Mouse (Mus musculus) liver, embryonic 14.5 days (tissue): ENCODE results near the gene Helz. TPM values are rescaled to one million over a fixed set of nuclear protein-coding genes. Genes with fewer than 3 reads are reported as not detected.

Experiments used
- ATAC-seq: fragments of 200-750 bp; cut with Nextera tagmentation; 2 replicates; pipeline ENCODE4 v1.8.0; 2017; ENCODE audit warnings: moderate number of reproducible peaks, mild to moderate bottlenecking, moderate library complexity; ENCODE audit not compliant: insufficient read depth
- DNase-seq, 3 experiments: peaks; one replicate each; pipeline ENCODE4 v3.0.0-alpha.2; 2012 to 2013; ENCODE audit warnings: low read depth in 3 of 3, low spot score in 3 of 3
- H3K27ac ChIP-seq: fragments of 300-500 bp; sonication (generic); 2 replicates; pipeline ENCODE4 v1.5.1; 2014; ENCODE audit warnings: moderate library complexity, mild to moderate bottlenecking, control low read depth, inconsistent platforms
- H3K27me3 ChIP-seq: fragments of 300-500 bp; sonication (generic); 2 replicates; pipeline ENCODE4 v1.6.1; 2014; ENCODE audit warnings: mild to moderate bottlenecking, low read length, moderate library complexity; ENCODE audit not compliant: control insufficient read depth, insufficient read depth
- H3K36me3 ChIP-seq: fragments of 300-500 bp; sonication (generic); replicated peaks from 2 replicates; pipeline ENCODE4 v1.6.1; 2014; ENCODE audit warnings: low read depth; ENCODE audit not compliant: control insufficient read depth, insufficient read depth
- H3K4me1 ChIP-seq, 2 experiments: fragments of 200-500 bp in 1 of 2; fragments of 300-500 bp in 1 of 2; sonication (generic) in 1 of 2; replicated peaks; 2 replicates each; pipeline ENCODE4 v1.6.1; 2012 to 2014; ENCODE audit warnings: antibody characterized with exemption in 1 of 2, inconsistent platforms in 1 of 2, low read length in 1 of 2; ENCODE audit not compliant: control insufficient read depth in 2 of 2, insufficient read depth in 2 of 2
- H3K4me2 ChIP-seq: fragments of 300-500 bp; sonication (generic); 2 replicates; pipeline ENCODE4 v1.6.1; 2014; ENCODE audit warnings: low read depth, mild to moderate bottlenecking, control low read depth, moderate library complexity
- H3K4me3 ChIP-seq, 2 experiments: fragments of 200-500 bp in 1 of 2; fragments of 300-500 bp in 1 of 2; sonication (generic) in 1 of 2; 2 replicates each; pipeline ENCODE4 v1.5.1; 2012 to 2014; ENCODE audit warnings: low read depth in 2 of 2, low read length in 2 of 2, mild to moderate bottlenecking in 2 of 2, control low read depth in 1 of 2, inconsistent platforms in 1 of 2, moderate library complexity in 1 of 2; ENCODE audit not compliant: insufficient read depth in 1 of 2
- H3K9ac ChIP-seq: fragments of 300-500 bp; sonication (generic); replicated peaks from 2 replicates; pipeline ENCODE4 v1.6.1; 2014; ENCODE audit warnings: mild to moderate bottlenecking, control low read depth, moderate library complexity
- H3K9me3 ChIP-seq: fragments of 300-500 bp; sonication (generic); 2 replicates; pipeline ENCODE4 v1.6.1; 2016; ENCODE audit warnings: low read length, mixed read lengths; ENCODE audit not compliant: control insufficient read depth
- CTCF ChIP-seq: IDR thresholded peaks from 2 replicates; pipeline ENCODE4 v1.5.1; 2016; ENCODE audit warnings: antibody characterized with exemption, low read depth, control low read depth
- EP300 ChIP-seq: IDR thresholded peaks from 2 replicates; pipeline ENCODE4 v1.6.1; 2016; ENCODE audit warnings: antibody characterized with exemption, low read depth
- WGBS: fragments of 180-500 bp; shearing (Covaris S2); extraction: QIAGEN DNeasy Blood & Tissue Kit; methylation state at CpG from one replicate; pipeline ENCODE4 v1.1.7; 2014; ENCODE audit not compliant: insufficient replicate concordance; 5-methylcytosine and 5-hydroxymethylcytosine counted together
- polyA plus RNA-seq, 2 experiments: library from polyadenylated mRNA; depleted of rRNA in 1 of 2; stranded (reverse) in 1 of 2; unstranded in 1 of 2; fragments of >200 nt; fragmentation: Nextera tagmentation in 1 of 2; extraction: Ambion mirVana in 1 of 2; gene quantifications; 2 replicates each; pipeline versions ENCODE4 v1.2.1 to v1.2.3; 2012 to 2014

Gene Helz
- polyA plus RNA-seq, 2 experiments: 3.0 to 5.6 TPM

- peak in 1 of 3 experiments; percentile 17 for DNase-seq
- H3K4me3 ChIP-seq: no peak overlapping the region
- H3K9me3 ChIP-seq: no peaks in the 10 kb centered on the region
- H3K36me3 ChIP-seq: no peaks in the 10 kb centered on the region
- H3K9ac ChIP-seq: no peak overlapping the region
- H3K4me2 ChIP-seq: no peak overlapping the region
- TF ChIP-seq EP300 (no peak), CTCF (no peak)
- no peak for ATAC-seq
- H3K4me1 ChIP-seq: peaks cover 0 to under 1% of the 10 kb centered on the region in 2 experiments; a peak in 1 of 4 replicates
- no peak overlapping the region for H3K27ac ChIP-seq
- H3K27me3 ChIP-seq: no peaks in the 10 kb centered on the region
- WGBS: 14% methylated on average over 6 of the region's 6 CpGs
These were observed 145.6 kb downstream of the Helz start for GRCm38 (mm10) chr11:107693338-107693737.

- Histone ChIP-seq H3K27me3 (no peaks in the 10 kb centered on the region; the same call in 1 of the 2 replicates), H3K27ac (no peak overlapping the region), H3K9ac (no peak overlapping the region), H3K9me3 (no peaks in the 10 kb centered on the region), H3K36me3 (no peaks in the 10 kb centered on the region), H3K4me2 (no peak overlapping the region), H3K4me3 (no peak overlapping the region), H3K4me1 (no peaks in the 10 kb centered on the region)
- WGBS: 61% methylated on average over 4 of the region's 4 CpGs
- no peak for TF ChIP-seq CTCF
- TF ChIP-seq EP300: no peak
- no peak for ATAC-seq
- no peak for DNase-seq
These were observed 152.2 kb downstream of the Helz start for GRCm38 (mm10) chr11:107699967-107700366.

- 45% methylated on average over 27 of the region's 27 CpGs for WGBS
- Histone ChIP-seq H3K4me2 (no peak overlapping the region), H3K4me3 (no peak overlapping the region), H3K36me3 (no peaks in the 10 kb centered on the region), H3K27ac (no peak overlapping the region), H3K9me3 (no peaks in the 10 kb centered on the region), H3K27me3 (no peaks in the 10 kb centered on the region; the same call in 1 of the 2 replicates), H3K4me1 (no peaks in the 10 kb centered on the region), H3K9ac (no peak overlapping the region)
- TF ChIP-seq CTCF: no peak
- no peak for TF ChIP-seq EP300
- ATAC-seq (no peak), DNase-seq (no peak)
These were observed 155.8 kb downstream of the Helz start for GRCm38 (mm10) chr11:107703272-107704134.

- 58% methylated on average over 6 of the region's 6 CpGs for WGBS
- Histone ChIP-seq H3K4me1 (no peaks in the 10 kb centered on the region), H3K9me3 (no peaks in the 10 kb centered on the region), H3K36me3 (no peaks in the 10 kb centered on the region), H3K9ac (no peak overlapping the region), H3K4me3 (no peak overlapping the region), H3K27ac (no peak overlapping the region), H3K27me3 (no peaks in the 10 kb centered on the region; the same call in 1 of the 2 replicates), H3K4me2 (no peak overlapping the region)
- ATAC-seq (no peak), DNase-seq (no peak)
- no peak for TF ChIP-seq CTCF
These were observed 157.3 kb downstream of the Helz start for GRCm38 (mm10) chr11:107705060-107705459.

GRCm38 (mm10) chr11:107705476-107706074 lies 157.8 kb downstream of the Helz start:
- ATAC-seq (no peak), DNase-seq (no peak)
- TF ChIP-seq CTCF (no peak), EP300 (no peak)

More at GRCm38 (mm10) chr11:107705476-107706074, 157.8 kb downstream of the Helz start:
- 59% methylated on average over 11 of the region's 11 CpGs for WGBS
- no peak overlapping the region for H3K27ac ChIP-seq
- no peaks in the 10 kb centered on the region for H3K9me3 ChIP-seq
- H3K4me3 ChIP-seq: no peak overlapping the region
- no peaks in the 10 kb centered on the region for H3K36me3 ChIP-seq
- H3K4me2 ChIP-seq: no peak overlapping the region
- no peak overlapping the region for H3K9ac ChIP-seq
- H3K4me1 ChIP-seq: no peaks in the 10 kb centered on the region
- no peaks in the 10 kb centered on the region; the same call in 1 of the 2 replicates for H3K27me3 ChIP-seq
